Mouse (Mus musculus) liver, adult 10 weeks (tissue): ENCODE measurements around the gene Ppil1. TPM values are rescaled to one million over a fixed set of nuclear protein-coding genes. Genes with fewer than 3 reads are reported as not detected.

ENCODE experiments used
- polyA plus RNA-seq: library from polyadenylated mRNA; stranded (reverse); fragments of 350-450 nt; fragmentation: Illumina TruSeq; extraction: RNeasy Lipid Tissue Mini Kit (QIAGEN cat#74804); gene quantifications from one replicate; pipeline ENCODE4 v1.2.3, GENCODE M21; 2014; ENCODE audit warnings: low read depth, low replicate concordance

The Ppil1 gene
- 8.3 TPM for polyA plus RNA-seq

GRCm38 (mm10) chr17:29263840-29264633 is at the start of gene Ppil1:
Gene Ppil1 (minus strand): TSS chr17:29264186.

GRCm38 (mm10) chr17:29268682-29269348 is 4.8 kb upstream of the Ppil1 start, which contains the start of gene BC004004:
Gene BC004004 (plus strand): TSS chr17:29268788.

GRCm38 (mm10) chr17:29237772-29238420 is 26.1 kb downstream of the Ppil1 start, which contains the start of gene Cpne5:
Gene Cpne5 (minus strand): TSS chr17:29238167.

Other genes starting within 250 kb of the Ppil1 start
- 115 TPM for gene Srsf3, start 231.6 kb downstream of the Ppil1 start, polyA plus RNA-seq
- 3.0 TPM for gene Cdkn1a, start 173.2 kb downstream of the Ppil1 start, polyA plus RNA-seq
- not detected for gene Rab44, start 150.0 kb downstream of the Ppil1 start, polyA plus RNA-seq
- gene Cpne5, start 26.0 kb downstream of the Ppil1 start, polyA plus RNA-seq = not detected
- 103 TPM for gene BC004004, start 4.6 kb upstream of the Ppil1 start, polyA plus RNA-seq
- not detected for gene Pi16, start 53.5 kb upstream of the Ppil1 start, polyA plus RNA-seq
- 9.1 TPM for gene Mtch1, start 83.7 kb upstream of the Ppil1 start, polyA plus RNA-seq
- 0.66 TPM for gene Fgd2, start 96.7 kb upstream of the Ppil1 start, polyA plus RNA-seq
- gene Pim1, start 226.6 kb upstream of the Ppil1 start, polyA plus RNA-seq = 19.7 TPM